Mouse (Mus musculus) cerebellum, adult 8-10 months (tissue): Measurements from ENCODE around the gene Zzz3.

Experiments
- DNase-seq: peaks from one replicate; pipeline ENCODE4 v3.0.0; 2022

Zzz3 gene

DNA sequence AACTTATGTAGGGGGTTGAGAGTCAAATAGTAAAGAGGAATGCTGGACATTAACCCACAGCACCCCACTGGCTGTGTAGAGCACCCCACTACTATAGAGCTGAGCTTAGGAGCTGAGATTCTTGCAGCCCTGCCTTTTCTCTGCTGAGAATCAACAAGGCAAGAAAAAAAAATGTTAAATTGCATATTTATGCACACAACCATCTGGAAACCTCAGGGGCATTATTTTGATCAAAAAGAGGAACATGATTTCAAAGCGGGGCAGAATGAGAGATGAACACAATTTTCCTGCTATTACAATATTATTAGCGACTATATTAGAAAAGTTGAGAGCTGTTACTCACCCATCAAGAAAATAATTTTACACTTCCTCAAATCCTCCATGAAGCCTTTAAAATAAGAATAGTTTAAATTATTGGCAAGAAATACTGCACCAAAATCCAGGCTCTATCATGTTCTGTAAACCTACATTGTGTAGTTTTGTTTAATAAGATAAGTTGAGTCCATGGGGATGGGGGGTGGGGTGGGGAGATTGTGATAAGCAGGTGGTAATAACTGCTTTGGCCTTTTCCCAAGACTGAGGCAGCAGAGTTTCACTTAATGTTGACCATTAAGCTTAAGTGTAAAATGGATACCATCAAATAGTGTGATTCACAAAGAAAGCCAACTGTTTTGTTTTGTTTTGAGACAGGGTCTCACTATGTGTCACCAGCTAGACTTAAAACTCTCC lies 103.9 kb downstream of the Zzz3 start:
- DNase-seq, result no peak

DNA sequence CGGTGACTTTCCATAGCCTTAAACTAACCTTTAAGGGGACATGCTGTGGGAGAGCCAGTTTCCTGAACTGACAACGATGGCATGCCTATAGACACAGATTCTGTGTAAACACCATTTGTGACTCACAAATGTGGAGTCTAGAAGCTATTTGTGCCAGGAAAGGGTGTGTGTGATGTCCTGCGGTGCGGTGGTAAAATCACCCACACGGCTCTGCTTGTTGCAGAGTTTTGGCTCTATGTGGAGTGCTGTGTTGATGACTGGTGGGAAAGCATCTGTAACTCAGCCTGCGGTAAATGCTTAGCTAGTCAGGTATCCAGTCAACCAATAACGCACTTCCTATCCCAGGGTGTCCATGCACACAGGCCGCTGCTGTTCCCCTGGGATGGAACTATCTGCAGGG lies 112.6 kb downstream of the Zzz3 start:
- no peak for DNase-seq

DNA sequence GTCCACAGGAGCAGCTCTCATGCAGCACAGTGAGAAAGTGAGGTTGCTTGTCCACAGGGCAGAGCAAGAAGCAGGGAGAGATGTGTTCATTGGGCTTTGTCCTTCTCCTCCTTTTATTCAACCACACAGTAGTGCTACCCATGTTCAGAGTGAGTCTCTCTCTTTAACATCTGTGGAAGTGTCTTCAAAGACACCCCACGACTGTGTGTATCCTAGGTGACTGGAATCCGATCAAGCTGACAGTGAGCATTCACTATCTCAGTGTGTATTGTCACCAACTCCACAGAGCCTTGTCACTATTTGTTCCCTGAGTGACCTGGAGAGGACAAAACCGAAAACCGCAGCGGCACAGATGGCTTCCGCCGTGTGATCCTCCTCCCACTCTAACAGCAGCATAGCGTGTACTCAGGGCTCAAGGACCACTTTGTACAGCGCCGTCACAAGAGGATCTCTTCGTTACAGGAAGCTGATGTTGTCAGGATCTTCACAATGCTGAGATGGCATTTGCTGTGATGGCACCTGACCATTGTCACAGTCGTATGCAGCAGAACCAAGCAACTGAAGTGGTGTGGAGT lies 113.2 kb downstream of the Zzz3 start:
- no peak for DNase-seq

DNA sequence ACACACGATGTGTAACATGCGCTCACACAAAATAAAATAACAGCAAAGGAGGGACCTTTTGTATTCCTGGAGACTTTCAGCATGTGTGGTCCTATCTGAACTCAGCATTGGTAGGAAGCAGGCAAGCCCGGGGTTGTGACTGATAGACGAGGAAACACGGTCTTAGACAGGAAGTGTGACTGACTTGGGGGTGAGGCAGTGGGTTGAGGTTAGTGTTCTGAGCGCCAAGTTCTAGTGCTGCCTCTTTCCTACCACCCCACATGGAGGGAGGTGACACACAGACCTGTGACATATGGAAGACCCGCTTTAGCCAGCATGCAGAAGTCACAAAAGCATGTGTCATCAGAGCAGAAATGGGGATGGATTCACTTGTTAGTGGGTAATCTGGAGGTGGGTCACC lies 114.0 kb downstream of the Zzz3 start:
- no peak for DNase-seq
